Mouse (Mus musculus): ENCODE measurements around the gene Gm5148.
A peak's percentile ranks its signal among the peaks of the same experiment; 100 is the strongest.

Gm5148 gene

DNA sequence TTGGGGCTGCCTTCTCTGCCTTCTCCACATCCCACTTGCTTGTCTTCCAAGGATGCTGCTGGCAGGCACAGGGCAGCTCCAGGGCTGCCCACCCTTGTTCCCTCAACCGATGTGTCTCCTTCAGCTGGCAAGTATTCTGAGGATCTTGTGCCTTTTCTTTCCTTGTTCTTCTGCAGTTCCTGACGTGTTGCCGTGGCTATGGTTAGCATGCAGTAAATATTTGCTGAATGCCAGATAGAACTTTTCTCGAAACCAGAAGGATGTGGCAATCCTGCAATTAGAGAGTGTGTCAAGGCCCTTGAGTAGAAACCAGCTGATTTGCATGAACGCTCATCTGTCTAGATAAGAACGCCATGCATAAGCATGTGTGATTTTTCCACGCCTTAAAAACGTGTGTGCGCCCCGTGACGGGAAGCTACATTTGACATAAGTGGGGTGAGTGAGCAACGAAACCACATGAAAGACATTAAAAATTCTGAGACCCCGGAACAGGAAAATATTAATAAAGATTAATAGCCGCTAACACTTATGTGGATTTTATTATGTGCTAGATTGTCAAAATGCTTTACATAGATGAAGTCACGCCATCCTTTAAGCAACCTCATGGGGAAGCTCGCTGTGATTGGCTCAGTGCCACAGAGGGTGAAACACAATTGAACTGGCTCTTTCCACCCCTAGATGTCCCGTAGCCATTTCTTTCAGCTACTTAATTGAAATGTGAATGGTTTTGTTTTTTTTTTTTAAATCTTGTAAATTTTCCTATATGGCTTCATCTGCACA is 14.1 kb upstream of the Gm5148 start:
- no peak for DNase-seq (ENCODE audit: low spot score in 2 of 2)

DNA sequence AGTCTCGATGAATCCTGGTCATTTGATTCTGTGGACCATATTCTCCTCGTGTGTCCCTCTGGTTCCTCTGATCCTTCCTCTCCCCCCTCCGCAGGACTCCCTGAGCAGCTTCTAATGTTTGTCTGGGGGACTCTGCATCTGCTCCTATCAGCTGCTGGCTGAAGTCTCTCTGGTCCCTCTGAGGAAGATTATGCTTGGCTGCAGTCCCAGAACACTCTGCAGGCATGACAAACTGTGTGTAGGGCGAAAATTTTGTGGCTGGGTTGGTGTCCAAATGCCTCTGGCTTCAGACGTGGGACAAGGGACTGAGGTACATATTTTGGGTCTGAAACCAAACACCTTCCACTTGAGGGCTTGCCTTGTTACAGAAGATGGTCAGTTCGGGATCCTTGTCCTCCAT is 13.1 kb upstream of the Gm5148 start:
- DNase-seq (ENCODE audit: low spot score in 2 of 2), result peak in 1 of 2 experiments; percentile 23

DNA sequence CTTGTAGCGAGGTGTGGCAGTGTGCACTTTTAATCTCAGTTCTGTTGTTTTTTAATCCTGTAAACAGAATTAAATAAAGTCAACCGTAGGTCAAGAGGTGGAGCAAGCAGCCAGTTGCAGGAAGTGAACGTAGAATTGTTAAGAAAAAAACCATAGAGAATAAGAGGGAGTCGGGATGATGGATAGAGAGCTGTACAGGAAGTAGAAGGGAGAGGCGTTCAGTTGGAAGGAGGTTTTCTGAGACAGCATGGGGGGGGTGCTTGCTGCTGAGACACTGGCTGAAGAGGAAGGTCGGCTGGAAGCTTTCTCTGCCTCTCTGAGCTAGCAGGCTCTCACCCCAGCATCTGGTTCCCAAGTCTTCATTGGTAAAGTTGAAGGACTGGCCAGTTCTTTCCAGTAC is 10.9 kb upstream of the Gm5148 start:
- DNase-seq (ENCODE audit: low spot score in 2 of 2), result no peak

DNA sequence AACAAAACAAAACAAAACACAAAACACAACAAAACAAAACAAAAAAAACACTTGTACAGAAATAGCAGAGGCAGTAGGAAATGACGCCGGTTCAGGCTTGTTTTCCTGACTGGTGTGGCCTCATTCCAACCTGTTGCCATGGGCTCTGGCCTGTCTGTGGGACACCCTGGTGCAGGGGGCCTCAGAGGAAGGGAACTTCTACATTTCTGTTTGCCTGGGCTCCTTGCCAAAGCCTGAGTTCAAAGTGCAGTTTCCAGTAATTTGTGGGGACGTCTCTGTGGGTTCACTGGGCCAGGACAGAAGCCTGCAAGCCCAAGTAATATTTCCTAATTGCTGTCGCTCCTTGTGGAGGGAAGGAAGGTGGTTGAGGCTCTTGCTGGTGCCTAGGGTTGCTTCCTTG is 4.9 kb upstream of the Gm5148 start:
- DNase-seq (ENCODE audit: low spot score in 2 of 2), result peak in 1 of 2 experiments; percentile 11

DNA sequence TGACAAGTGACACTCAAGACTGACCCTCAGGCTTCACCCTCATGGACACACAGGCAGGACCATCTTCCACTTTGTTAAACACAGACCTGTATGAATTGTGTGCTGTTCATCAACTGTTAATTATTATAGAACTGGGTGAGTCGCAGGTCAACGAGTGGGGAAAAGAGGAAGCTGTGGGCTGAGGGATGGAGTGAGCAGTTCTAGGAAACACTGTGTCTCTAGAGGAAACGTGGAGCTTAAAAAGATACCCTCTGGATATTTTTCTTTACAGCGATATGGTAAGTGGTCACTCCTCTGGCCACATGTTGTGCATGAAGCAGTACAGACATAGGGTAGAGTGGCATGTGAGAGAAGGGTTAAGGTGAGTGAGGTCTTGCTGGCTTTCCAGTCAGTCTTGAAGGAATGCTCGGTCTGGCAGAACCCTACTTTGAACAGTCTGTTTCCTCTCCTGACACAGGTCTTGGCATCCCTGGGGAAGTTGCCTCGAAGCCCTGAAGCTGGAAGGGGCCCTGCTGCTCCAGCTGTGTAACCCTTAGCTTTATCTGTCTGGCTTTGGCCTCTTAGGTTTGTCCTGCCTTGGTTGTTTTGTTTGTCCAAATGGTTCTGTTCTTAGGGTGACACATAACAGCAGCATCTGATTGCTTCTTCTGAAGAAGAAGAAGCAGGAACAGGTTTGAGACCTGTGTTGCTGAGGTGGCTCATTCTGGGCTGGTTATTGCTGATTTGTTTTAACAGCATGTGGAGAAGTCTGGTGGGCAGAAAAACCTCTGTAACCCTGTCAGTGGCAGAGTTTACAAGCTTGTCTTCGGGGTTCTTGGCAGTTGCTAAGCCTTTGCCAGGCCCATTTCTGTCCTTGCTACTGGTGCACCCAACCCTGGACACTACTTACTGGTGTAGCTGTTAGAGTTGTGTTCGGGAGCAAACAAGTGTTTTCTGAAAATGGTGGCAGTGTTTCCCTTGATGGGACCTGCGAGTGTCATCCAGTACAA is 4.1 kb upstream of the Gm5148 start:
- no peak for DNase-seq (ENCODE audit: low spot score in 2 of 2)

DNA sequence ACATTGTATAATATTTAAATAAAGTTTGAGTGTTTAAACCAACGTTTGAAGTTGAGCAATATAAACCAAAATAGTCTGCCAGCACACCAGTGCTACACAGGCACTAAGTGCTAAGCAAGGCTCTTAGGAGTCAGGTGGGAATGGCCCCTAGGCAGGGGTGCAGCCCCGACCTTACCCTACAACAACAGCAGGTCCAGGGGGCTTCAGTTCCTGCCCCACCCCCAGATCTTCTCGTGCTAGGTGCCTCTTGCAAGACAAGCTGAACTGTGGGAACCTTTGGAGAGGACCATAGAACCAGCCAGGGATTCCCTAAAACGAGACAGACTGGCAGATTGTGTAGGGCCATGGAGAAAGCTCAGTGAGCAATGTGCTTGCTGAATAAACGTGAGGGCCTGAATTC is 3.1 kb upstream of the Gm5148 start:
- no peak for DNase-seq (ENCODE audit: low spot score in 2 of 2)

DNA sequence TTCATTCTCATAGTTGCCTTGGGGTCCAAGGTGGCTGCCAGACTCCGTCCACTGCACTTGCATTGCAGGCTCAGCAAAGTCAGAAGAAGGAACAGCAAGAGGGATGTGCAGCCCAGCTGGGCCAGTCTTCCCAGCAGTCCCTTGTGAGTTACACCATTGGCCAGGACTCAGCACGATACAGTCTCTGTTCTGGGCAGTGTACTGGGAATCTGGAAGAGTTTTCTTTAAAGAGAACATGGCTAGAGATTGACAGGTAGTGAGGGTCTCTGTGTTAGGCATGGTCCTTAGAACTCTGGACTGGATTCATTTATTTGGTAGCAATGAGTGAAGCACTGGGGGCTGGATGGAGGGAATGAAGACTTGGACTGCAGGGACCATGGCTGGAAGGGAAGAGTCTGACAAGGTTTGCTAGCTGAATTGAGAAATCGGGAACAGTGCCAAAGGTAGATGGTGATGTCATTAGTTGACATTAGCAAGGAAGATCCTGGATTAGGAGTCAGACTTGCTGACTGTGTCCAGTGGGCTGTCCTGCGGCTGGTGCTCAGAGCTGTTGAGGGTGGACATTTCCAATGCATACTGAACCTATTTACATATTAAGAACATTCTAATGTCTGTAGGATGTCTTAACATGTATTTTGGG is 2.3 kb upstream of the Gm5148 start:
- DNase-seq (ENCODE audit: low spot score in 2 of 2), result no peak

DNA sequence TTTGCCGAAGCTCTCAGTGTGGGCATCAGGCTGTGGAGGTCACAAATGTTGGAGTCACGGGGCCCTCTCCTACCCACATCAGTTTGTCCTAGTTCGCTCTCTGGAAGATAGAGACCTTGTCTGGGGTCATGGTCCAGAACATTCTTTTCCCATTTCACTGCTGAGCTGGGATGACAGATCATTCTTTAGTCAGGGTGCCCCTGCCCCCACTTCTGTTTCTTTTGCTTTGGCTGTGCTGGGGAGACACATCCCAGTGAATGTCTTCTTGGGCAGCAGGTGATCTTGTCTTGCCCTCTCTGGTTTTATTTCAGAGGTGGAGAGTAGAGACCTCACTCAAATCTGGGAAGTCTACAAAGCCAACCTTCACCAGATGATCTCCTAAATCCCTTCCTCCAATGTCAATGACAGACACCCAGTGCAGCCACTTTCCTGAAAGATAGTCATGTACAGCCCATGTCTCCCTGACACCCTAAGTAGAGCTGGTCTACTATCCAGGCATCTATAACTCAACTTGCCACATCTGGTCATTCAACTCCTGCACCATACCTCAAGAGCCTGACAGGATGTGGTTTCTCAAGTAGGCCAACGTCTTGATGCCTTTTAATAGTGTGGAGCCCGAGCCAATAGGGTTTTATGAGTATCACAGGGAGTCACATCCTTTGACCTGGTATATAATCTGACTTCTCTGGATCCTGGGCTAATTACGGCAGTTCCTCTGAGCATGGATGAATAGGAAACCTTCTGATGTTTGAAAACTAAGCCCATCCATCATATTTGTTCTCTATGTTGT is 851 bp upstream of the Gm5148 start:
- no peak for DNase-seq (ENCODE audit: low spot score in 2 of 2)

DNA sequence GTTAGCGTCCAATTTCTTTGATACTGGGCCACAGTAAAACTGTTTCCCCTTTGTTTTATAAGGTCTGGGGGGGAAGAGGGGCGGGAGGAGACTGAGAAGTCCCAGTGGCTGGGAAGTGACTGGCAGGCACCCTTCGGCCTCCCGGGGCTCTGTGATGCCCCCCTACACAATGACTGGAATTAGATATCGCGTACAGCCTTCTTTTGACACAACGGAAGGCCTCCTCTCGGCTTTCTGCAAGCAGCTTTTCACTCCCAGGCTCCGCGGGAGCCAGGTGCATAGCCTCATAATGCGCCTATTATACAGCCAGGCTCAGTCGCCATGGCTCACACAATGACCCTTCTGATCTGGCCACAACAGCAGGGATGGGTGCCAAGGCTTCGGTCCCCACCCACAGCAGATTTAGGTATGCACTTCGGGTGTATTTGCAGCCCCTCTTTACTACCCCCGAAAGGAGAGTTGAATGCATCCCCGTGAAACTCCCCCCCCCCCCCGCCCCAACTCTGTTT is 574 bp downstream of the Gm5148 start:
- peak in 1 of 2 experiments; percentile 19 for DNase-seq (ENCODE audit: low spot score in 2 of 2)

DNA sequence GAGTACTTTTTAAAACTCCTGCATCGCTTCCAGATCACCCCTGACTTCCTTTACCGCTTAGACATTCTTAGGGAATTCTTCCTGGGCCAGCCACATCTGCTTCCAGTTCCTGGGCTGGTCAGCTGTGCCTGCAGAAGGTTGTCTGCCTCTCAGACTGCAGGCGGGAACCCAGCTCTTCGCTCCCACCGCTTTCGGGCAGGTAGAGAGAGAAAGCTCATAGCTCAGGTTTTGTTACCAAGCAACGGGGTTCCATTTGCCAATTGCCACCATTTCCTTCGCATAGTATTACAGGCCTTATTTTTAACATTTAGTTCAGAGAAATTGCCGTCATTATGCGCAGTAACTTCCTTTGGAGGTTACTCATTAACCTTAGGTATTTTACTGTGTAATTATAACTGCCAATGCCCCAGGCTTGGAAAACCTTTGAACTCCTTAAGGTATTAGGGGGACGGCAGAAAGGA is 1.2 kb downstream of the Gm5148 start:
- DNase-seq (ENCODE audit: low spot score in 2 of 2), result peak in 1 of 2 experiments; percentile 26

DNA sequence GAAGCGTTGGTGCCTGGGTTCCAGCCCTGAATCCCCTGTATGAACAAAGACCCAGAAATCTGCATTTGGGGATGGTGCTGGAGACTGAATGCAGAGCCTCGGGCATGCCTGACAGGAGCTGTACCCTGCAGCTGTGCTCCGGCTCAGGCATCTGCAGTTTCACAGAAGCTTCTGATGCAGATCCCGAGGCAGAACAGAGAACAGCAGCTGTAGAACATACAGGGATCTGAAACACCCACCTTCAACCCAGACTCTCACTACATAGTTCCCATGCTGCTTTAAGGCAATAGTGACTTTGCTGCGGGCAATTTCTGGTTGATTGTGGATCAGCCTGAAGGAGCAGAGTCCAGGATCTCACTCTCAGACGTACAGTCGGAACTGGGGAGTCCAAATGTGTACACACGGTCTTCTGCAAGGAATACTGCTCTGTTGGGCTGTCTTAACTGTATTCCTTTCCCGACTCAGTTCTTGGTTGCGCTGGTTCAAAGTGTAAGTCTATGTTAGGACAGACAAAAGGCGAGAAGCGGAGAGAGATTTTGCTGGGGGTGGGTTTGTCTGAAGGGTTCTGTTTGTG is 1.7 kb downstream of the Gm5148 start:
- no peak for DNase-seq (ENCODE audit: low spot score in 2 of 2)

DNA sequence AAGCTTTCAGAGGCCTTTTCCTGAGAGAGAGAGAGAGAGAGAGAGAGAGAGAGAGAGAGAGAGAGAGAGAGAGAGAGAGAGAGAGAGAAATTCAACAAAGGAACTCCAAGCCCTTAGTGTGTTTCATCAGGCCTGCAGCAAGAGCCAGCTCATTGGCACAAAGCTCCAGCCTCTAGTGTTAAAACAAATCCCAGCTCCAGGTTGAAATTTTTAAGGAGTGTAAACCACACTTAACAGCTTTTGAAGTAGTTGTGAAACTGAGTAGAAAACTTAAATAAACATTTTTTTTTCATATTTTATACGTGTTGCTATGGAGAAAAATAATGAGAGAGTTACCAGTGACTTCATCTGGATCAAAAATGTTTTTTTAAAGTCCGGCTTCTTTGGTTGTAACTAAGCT is 7.3 kb downstream of the Gm5148 start:
- DNase-seq (ENCODE audit: low spot score in 2 of 2), result no peak

DNA sequence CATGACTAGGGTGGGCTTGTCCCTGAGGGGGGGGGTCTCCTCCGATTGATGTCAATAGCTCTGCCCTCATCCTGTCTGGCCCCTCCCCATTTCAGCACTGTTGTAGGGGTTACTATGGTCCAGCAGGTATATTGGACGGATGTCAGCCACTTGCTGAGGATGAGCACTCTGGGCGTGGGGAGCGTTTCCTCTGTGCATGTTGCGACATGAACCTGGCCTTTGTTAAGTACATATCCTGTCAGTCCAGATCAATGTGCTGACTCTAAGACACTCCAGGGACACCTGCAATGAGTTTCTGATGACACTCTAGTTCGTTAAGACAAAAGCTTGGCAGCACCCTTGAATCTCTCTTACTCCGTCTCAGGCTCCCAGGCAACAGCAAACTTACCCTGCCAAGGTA is 8.6 kb downstream of the Gm5148 start:
- no peak for DNase-seq (ENCODE audit: low spot score in 2 of 2)

DNA sequence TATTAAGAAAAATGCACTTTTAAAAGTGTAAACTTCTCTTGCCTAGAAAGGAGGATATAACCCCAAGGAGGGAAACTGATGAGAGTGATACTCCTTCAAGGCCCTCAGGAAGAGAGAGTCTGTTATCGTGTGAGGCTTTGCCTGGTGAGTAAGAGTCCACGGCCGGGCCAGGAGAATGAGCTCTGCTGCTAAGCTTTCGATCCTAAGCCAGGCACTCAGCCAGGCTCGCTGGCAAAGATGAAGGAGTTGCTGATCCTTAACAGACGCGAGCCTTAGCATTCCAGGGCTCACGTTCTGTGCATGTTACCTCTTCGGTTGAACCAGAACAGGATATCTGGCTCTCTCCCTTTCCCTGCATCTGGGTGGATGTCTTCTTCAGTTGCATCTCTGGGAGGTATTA is 11.8 kb downstream of the Gm5148 start:
- no peak for DNase-seq (ENCODE audit: low spot score in 2 of 2)

DNA sequence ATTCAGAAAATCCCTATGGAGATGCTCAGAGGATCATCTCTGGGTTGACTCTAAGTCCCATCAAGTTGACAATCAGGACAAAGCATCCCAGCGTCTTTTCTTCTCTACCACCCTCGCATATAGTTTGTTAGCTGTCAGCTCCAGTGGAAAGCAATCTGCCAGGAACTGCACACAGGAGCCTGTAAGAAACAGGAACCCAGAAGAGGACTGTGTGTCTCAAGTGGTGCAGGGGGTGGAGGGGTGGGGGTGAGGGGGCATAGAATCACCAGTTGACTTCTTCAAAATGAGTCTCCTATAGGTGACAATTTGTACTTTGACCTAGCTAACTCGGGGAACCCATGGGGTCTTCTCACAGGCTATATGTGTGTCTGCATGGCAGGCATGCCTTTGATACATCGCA is 12.7 kb downstream of the Gm5148 start:
- no peak for DNase-seq (ENCODE audit: low spot score in 2 of 2)

DNA sequence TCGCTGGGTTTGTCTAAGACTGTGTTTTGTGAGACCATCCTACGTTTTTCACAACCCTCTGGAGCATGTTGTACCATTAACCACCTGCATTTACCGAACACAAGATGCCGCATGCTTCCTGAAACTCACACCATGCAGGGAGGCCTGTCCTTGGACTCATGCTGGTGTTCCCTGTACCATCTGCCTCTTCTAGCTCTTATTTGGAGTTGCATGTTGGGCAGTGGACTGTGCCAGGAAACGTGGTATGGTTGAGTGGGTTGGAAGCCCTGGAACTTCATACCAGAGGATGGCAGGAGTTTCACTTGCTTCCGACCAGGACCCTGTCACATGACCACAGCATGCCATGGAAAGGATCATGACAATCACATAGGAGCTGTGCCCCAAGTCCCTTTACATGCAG is 16.5 kb downstream of the Gm5148 start:
- no peak for DNase-seq (ENCODE audit: low spot score in 2 of 2)

DNA sequence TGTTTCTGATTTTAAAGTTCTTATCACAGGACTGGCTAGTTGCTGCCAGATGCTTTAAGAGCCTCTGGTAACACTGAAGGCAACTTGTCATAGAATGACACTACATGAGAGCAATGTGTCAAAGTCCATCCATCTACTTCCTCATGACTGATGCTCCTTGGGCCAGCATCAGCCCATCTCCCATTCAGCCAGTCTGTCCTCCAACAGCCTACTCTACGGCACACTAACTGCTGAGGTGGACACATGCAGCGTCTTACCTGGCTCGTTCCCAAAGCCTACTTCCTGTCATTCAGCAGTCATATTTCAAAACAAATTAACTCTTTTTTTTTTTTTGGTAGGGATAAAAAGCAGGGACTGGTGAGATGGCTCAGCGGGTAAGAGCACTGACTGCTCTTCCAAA is 17.9 kb downstream of the Gm5148 start:
- DNase-seq (ENCODE audit: low spot score in 2 of 2), result no peak

DNA sequence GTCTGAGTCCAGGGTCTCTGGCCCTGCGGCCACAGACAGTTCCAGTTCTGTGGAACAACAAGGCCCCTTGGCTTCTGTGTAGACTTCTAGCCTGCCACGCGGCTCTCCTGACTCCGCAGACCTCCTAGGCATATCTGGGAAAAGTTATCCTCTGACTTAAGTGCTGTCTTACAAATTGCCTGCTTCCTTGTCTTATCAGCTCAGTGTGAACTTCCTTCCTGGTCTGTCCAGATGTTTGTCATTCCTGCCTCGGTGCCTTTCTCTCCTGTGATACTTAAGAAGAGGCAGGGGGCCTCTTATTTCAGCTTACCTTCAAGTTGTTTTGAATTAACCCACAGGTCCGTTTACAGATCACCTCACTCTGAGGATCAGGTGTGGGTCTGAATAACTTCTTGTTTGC is 18.9 kb downstream of the Gm5148 start:
- DNase-seq (ENCODE audit: low spot score in 2 of 2), result no peak

DNA sequence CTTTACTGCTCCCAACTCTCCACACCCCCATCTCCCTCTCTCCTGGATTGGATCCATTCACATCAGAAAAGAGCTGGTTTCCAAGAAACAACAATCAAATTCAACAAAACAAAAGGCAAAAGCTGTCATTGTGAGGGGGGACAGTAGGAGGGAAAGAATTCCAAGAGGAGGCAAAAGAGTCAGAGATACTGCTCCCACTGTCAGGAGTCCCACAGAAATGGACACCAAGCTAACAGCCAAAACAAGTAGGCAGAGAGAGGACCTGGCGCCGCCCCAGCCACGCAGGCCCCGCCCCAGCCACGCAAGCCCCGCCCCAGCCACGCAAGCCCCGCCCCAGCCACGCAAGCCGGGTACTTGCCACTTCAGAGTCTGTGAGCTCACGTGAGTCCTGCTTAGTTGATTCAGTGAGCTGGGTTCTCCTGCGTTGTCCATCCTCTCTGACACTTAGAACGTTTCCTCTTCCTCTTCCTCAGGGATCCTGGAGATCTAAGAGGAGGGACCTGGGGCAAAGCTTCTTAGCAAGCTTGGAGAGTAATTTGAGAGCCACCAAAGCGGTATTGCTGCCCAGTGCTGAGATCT is 19.5 kb downstream of the Gm5148 start:
- DNase-seq (ENCODE audit: low spot score in 2 of 2), result no peak

DNA sequence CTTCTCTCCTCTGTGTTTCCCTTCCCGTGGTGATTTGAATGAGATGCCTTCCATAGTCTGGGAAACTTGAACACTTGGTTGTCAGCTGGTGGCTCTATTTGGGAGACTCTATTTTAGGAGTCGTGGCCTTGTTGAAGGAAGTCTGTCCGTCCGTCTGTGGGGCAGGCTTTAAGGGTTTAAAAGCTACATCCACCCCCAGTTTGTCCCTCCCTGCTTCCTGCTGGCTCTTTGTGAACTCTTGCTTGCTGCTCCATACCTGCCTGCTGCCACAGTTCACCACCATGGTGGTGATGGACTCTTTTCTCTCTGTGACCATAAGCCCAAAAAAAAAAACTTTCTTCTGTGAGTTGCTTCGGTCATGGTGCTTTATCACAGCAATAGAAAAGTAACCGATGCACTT is 21.2 kb downstream of the Gm5148 start:
- DNase-seq (ENCODE audit: low spot score in 2 of 2), result no peak

DNA sequence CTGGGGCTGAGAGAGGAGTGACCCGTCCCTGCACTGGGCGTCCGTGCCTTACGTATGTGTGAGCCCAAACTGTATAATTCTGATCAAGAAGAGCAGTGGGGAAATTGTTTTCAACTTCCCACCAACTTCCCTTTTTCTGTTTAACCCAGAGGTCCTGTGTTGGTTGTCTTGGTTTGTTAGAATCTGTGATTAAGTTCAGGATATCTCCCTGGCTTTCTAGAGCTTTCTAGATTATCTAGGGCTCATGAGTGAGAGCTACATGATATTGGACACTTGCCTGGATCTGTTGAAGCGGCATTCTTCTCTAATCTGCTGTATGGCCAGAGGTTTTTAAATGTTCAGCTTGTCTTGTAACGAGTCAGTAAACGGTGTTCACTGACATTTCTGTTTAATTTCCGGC is 30.7 kb downstream of the Gm5148 start:
- no peak for DNase-seq (ENCODE audit: low spot score in 2 of 2)
